Mouse (Mus musculus): ENCODE data around the gene Best2.
A peak's percentile ranks its signal among the peaks of the same experiment; 100 is the strongest.

Gene Best2

GRCm38 (mm10) chr8:84981644-84982498 is 32.5 kb downstream of the Best2 start:
- no peak for DNase-seq

- no peak for DNase-seq
Observed at GRCm38 (mm10) chr8:84980622-84981358, 33.5 kb downstream of the Best2 start.

GRCm38 (mm10) chr8:84979599-84980421 is 34.5 kb downstream of the Best2 start:
- DNase-seq: peak; percentile 86

GRCm38 (mm10) chr8:84978248-84978940 is 35.9 kb downstream of the Best2 start, which contains the start of gene Junb:
Junb (minus strand) TSS chr8:84978718.
- DNase-seq: peak; percentile 82

GRCm38 (mm10) chr8:84977435-84978247 is 36.7 kb downstream of the Best2 start:
- DNase-seq: no peak

GRCm38 (mm10) chr8:84976763-84977434 is 37.4 kb downstream of the Best2 start:
- DNase-seq: no peak

GRCm38 (mm10) chr8:84976031-84976762 is 38.1 kb downstream of the Best2 start:
- peak; percentile 90 for DNase-seq

- DNase-seq: peak; percentile 66
Observed at GRCm38 (mm10) chr8:84975434-84975833, 38.9 kb downstream of the Best2 start.

GRCm38 (mm10) chr8:84974543-84975142 is 39.7 kb downstream of the Best2 start:
- DNase-seq: no peak

GRCm38 (mm10) chr8:84973803-84974542 is 40.4 kb downstream of the Best2 start:
- DNase-seq: no peak

GRCm38 (mm10) chr8:84973079-84973478 is 41.3 kb downstream of the Best2 start:
- DNase-seq: no peak

- DNase-seq: no peak
Observed at GRCm38 (mm10) chr8:84970913-84971312, 43.4 kb downstream of the Best2 start.

GRCm38 (mm10) chr8:84970135-84970790 is 44.1 kb downstream of the Best2 start:
- DNase-seq: no peak

GRCm38 (mm10) chr8:84969241-84970134 is 44.8 kb downstream of the Best2 start, which contains the start of the genes Gm49661, Prdx2 and Rnaseh2a:
Gm49661 (minus strand) TSS chr8:84969433.
Prdx2 (plus strand) TSS chr8:84969587.
Rnaseh2a (minus strand) TSS chr8:84969767.
- DNase-seq: peak; percentile 80

GRCm38 (mm10) chr8:84968650-84969049 is 45.7 kb downstream of the Best2 start:
- DNase-seq: no peak

- no peak for DNase-seq
Observed at GRCm38 (mm10) chr8:84967532-84968304, 46.6 kb downstream of the Best2 start.
